ENCODE assay signal across 12 mouse cellular contexts in the genomic region with DNA sequence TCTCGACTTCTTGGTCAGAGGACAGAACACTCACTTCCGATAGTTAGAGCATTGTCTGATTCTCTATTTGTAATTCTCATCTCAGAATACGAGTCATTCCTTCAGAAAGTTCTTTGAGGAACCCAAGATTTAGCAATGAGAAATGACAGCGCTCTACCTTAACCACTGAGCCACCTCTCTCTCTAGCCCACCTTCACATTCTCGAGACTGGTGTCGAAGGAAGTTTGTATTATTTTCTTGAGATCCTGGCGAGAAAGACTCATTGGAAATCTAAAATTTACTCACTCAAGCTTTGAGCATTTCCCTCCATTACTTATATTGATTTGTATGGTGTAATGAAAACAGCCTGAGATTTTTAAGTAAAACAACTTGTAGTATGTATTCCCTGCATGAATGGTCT. TPM values are rescaled to one million over a fixed set of nuclear protein-coding genes. Genes with fewer than 3 reads are reported as not detected.
DNase-seq lines count a peak whose midpoint lies in the region; ATAC-seq lines count a peak whose summit lies in the region.
"Had no signal": no experiment of that assay in that cellular context is flagged by ENCODE, and none has a peak within 500 bp of the region (broad histone marks: within the 10 kb centered on the region; RNA-seq: fewer than 3 reads in every experiment).

No protein-coding gene starts in this region.

- WGBS in heart, embryonic 11.5 days (ENCODE audit: insufficient replicate concordance) = 88% methylated on average over 7 of the region's 7 CpGs
- 94% methylated on average over 7 of the region's 7 CpGs for WGBS in embryonic facial prominence, embryonic 10.5 days
- 91% methylated on average over 7 of the region's 7 CpGs for WGBS in hindbrain, embryonic 16.5 days
- 94% methylated on average over 7 of the region's 7 CpGs for WGBS in midbrain, embryonic 12.5 days

- H3K27ac ChIP-seq in heart, embryonic 11.5 days (ENCODE audit: low read depth, low read length) = no peak overlapping the region
- H3K27ac ChIP-seq in embryonic facial prominence, embryonic 10.5 days (replicated peaks) = no peak overlapping the region
- H3K27ac ChIP-seq in hindbrain, embryonic 16.5 days (ENCODE audit: low read depth, low read length) = no peak overlapping the region
- no peak overlapping the region for H3K27ac ChIP-seq in midbrain, embryonic 12.5 days (replicated peaks)

- H3K36me3 ChIP-seq in heart, embryonic 11.5 days (ENCODE audit: control insufficient read depth, insufficient read depth, low read length) = no peaks in the 10 kb centered on the region
- peaks cover 27% of the 10 kb centered on the region for H3K36me3 ChIP-seq in embryonic facial prominence, embryonic 10.5 days (replicated peaks)
- 0 out of 2 replicates have a peak, but pooled peaks cover 2% of the 10 kb centered on the region for H3K36me3 ChIP-seq in hindbrain, embryonic 16.5 days (ENCODE audit: control insufficient read depth, insufficient read depth, low read length)
- peaks cover 15% of the 10 kb centered on the region; the same call in 1 of the 2 replicates for H3K36me3 ChIP-seq in midbrain, embryonic 12.5 days

- H3K4me1 ChIP-seq in heart, embryonic 11.5 days (ENCODE audit: control insufficient read depth, insufficient read depth, low read length) = peaks cover 7% of the 10 kb centered on the region; the same call in 1 of the 2 replicates
- peaks cover 14% of the 10 kb centered on the region for H3K4me1 ChIP-seq in embryonic facial prominence, embryonic 10.5 days
- peaks cover 16% of the 10 kb centered on the region for H3K4me1 ChIP-seq in hindbrain, embryonic 16.5 days (ENCODE audit: control insufficient read depth, insufficient read depth, low read depth, low read length)
- peaks cover 19% of the 10 kb centered on the region for H3K4me1 ChIP-seq in midbrain, embryonic 12.5 days

- peak overlapping the region; percentile 82 for H3K4me2 ChIP-seq in heart, embryonic 11.5 days
- peak overlapping the region; percentile 83 for H3K4me2 ChIP-seq in hindbrain, embryonic 16.5 days (ENCODE audit: low read length)
- H3K4me2 ChIP-seq in midbrain, embryonic 12.5 days (replicated peaks) = peak overlapping the region; percentile 70

- H3K4me3 ChIP-seq in heart, embryonic 11.5 days (ENCODE audit: low read depth, low read length) = no peak overlapping the region
- peak overlapping the region; percentile 72; the same call in 1 of the 2 replicates for H3K4me3 ChIP-seq in embryonic facial prominence, embryonic 10.5 days
- H3K4me3 ChIP-seq in hindbrain, embryonic 16.5 days (ENCODE audit: low read length) = peak overlapping the region; percentile 61; the same call in 1 of the 2 replicates
- H3K4me3 ChIP-seq in midbrain, embryonic 12.5 days = peak overlapping the region; percentile 76; the same call in 1 of the 2 replicates

- H3K9ac ChIP-seq in heart, embryonic 11.5 days (ENCODE audit: low read depth, low read length) = 0 out of 2 replicates have a peak overlapping the region, but pooled peaks have one; percentile 85
- no peak overlapping the region for H3K9ac ChIP-seq in hindbrain, embryonic 16.5 days (ENCODE audit: low read depth, low read length)
- H3K9ac ChIP-seq in midbrain, embryonic 12.5 days (replicated peaks) = no peak overlapping the region

- DNase-seq in heart, postnatal 4 days = no peak
- DNase-seq in embryonic facial prominence, embryonic 10.5 days (ENCODE audit: low spot score) = no peak
- no peak for DNase-seq in cerebellum, adult 8-10 months
- DNase-seq in embryo, embryonic 9.5 days (ENCODE audit: extremely low spot score) = no peak
- DNase-seq: B cell, adult 2 months; heart, adult 2 months; lung, adult 18-20 months; right cerebral cortex, postnatal 14 days had no signal

- H3K9me3 ChIP-seq in heart, embryonic 11.5 days (replicated peaks; ENCODE audit: control insufficient read depth, low read length) = no peaks in the 10 kb centered on the region
- H3K9me3 ChIP-seq in embryonic facial prominence, embryonic 10.5 days = no peaks in the 10 kb centered on the region
- no peaks in the 10 kb centered on the region for H3K9me3 ChIP-seq in hindbrain, embryonic 16.5 days (ENCODE audit: control insufficient read depth, low read length)
- H3K9me3 ChIP-seq in midbrain, embryonic 12.5 days = no peaks in the 10 kb centered on the region

- H3K27me3 ChIP-seq in heart, embryonic 11.5 days (ENCODE audit: control insufficient read depth, insufficient read depth, low read length) = no peaks in the 10 kb centered on the region
- H3K27me3 ChIP-seq in embryonic facial prominence, embryonic 10.5 days (replicated peaks; ENCODE audit: low read depth, poor library complexity, severe bottlenecking) = peaks cover 7% of the 10 kb centered on the region; the same call in 1 of the 2 replicates
- H3K27me3 ChIP-seq in hindbrain, embryonic 16.5 days (replicated peaks; ENCODE audit: control insufficient read depth, insufficient read depth, low read length) = no peaks in the 10 kb centered on the region; the same call in 1 of the 2 replicates
- H3K27me3 ChIP-seq in midbrain, embryonic 12.5 days = peaks cover 4% of the 10 kb centered on the region; the same call in 1 of the 2 replicates

- ATAC-seq in heart, embryonic 11.5 days (replicated peaks; ENCODE audit: insufficient number of reproducible peaks, low FRiP score, low TSS enrichment) = no peak
- no peak for ATAC-seq in hindbrain, embryonic 16.5 days
- no peak for ATAC-seq in midbrain, embryonic 12.5 days (ENCODE audit: low FRiP score, low read depth)
- no peak for ATAC-seq in inflammation-experienced regulatory T-cells, adult 6 months

RNA-seq across cellular contexts. Expression of gene Mettl14, which starts 1.5 kb away (rescaled TPM):
- polyA plus RNA-seq in heart, embryonic 11.5 days (2014; fragmentation: Nextera tagmentation; extraction: Ambion mirVana) = 17.9 and 22.4 TPM in 2 replicates
- 10 to 100 TPM; 15.5 to 16.9 TPM for total RNA-seq in heart, postnatal 4 days (2021)
- 30.5 and 32.3 TPM in 2 replicates for polyA plus RNA-seq in embryonic facial prominence, embryonic 10.5 days (2016; fragmentation: Nextera tagmentation; extraction: Ambion mirVana)
- 21.8 and 22.3 TPM in 2 replicates for polyA plus RNA-seq in hindbrain, embryonic 16.5 days (2015; fragmentation: Nextera tagmentation; extraction: Ambion mirVana)
- polyA plus RNA-seq in midbrain, embryonic 12.5 days (2016; fragmentation: Nextera tagmentation; extraction: Ambion mirVana) = 37.5 and 38.2 TPM in 2 replicates
- polyA plus RNA-seq in inflammation-experienced regulatory T-cells, adult 6 months (2017; shearing (Covaris generic)) = 10 to 100 TPM; 16.9 to 20.7 (median 17.7) TPM
